Mouse (Mus musculus) heart, postnatal 0 days (tissue): ENCODE data around the gene Ano6.

Experiments
- CTCF ChIP-seq: IDR thresholded peaks from 2 replicates; pipeline ENCODE4 v1.5.1; 2016; ENCODE audit warnings: antibody characterized with exemption, control low read depth, low read depth
- EP300 ChIP-seq: IDR thresholded peaks from 2 replicates; pipeline ENCODE4 v1.6.1; 2016; ENCODE audit warnings: antibody characterized with exemption, low read depth

- peak; percentile 47 for TF ChIP-seq CTCF
- TF ChIP-seq EP300: no peak
These were observed 22.8 kb upstream of the Ano6 start for GRCm38 (mm10) chr15:95767825-95768224.
